Mouse (Mus musculus) ovary, postnatal 10 days (tissue): ENCODE measurements around the gene Tarbp1.
"Not testable (repeated sequence)": the region's sequence is repeated elsewhere in the genome, so short reads cannot be mapped to it uniquely, and the experiment has no call there.

Source experiments
- DNase-seq: peaks from one replicate; pipeline ENCODE4 v3.0.0; 2022; ENCODE audit warnings: low spot score

Gene Tarbp1

DNA sequence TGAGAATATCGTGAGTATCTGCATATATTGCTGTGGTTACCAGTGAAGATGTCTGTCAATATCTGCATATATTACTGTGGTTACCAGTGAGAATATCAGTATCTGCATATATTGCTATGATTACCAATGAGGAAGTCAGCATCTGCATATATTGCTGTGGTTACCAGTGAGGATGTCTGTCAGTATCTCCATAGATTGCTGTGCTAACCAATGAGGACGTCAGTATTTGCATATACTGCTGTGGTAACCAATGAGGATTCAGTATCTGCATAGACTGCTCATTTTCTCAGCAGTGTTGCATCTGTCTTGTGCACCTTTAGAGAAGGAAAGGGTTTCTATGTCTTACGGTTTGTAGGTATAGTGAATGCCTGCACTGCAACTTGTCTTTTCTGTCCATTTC is 54.0 kb downstream of the Tarbp1 start:
- DNase-seq: no peak

DNA sequence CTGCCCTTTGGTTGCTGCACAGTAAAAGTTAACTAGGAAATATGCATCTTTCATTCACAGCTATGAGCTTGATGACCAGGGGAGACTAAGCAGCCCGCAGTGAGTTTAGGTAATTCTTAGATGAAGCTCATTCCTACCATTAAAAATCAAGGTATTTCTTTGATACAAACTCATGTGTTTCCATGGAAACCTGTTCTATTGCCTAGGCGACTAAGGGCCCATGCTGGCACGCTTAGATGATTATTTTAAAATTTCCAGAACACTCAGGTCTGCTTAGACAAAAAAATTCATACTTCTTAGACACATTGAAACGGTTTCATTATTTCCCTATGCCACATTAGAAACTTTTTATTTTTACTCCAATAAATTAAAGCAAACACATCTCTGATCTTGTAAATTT is 69.8 kb downstream of the Tarbp1 start:
- DNase-seq: no peak

DNA sequence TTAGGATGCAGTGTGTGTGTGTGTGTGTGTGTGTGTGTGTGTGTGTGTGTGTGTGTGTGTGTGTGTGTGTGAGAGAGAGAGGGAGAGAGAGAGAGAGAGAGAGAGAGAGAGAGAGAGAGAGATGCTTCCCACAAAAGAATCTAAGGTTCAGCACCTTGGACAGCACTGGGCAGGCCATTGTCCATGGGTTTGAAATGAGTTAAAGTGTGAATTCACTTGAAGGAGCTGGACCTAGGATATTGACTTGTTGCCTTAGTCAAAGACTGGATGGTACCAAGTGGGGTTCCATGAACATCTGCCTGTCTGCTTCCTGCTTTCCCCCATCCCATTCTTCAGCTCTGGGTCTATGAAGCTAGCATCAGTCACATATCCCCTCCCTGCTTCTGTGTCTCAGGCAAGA is 70.3 kb downstream of the Tarbp1 start:
- not testable (repeated sequence) for DNase-seq

DNA sequence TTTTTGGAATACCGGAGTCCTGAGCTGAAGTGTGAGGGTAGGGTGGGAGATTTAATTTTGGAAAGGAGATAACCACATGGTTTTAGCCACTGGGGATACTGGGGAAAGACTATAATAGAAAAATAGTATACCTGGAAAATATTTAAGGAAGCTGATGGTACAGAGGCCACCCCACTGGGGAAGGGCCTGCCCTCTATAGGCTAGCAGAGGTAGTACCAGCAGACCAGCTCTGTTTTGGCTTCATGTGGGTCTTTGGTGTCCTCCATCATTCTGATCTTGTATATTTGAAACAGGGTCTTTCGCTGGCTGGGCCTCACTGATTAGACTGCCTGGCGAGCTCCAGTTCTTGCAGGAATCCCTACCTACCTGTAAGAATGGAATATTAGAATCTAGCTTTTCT is 76.5 kb downstream of the Tarbp1 start:
- no peak for DNase-seq

DNA sequence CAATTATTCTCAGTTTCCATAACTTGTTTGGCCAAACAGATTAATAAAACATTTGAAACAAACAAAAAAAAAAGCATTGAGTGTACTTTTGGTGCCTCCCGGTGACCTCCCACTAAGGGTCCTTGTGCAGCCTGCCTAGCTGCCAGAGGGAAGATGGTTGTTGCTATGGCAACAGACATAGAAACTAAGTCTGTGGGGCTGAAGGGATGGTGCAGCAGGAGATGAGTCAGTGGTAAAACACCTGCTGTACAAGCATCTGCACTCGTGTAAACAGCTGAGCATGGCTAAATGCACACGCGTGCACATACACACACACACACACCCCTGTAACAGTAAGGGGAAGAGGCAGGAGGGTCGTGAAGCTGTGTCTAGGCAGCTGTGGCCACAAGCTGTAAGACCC is 78.9 kb downstream of the Tarbp1 start:
- no peak for DNase-seq

DNA sequence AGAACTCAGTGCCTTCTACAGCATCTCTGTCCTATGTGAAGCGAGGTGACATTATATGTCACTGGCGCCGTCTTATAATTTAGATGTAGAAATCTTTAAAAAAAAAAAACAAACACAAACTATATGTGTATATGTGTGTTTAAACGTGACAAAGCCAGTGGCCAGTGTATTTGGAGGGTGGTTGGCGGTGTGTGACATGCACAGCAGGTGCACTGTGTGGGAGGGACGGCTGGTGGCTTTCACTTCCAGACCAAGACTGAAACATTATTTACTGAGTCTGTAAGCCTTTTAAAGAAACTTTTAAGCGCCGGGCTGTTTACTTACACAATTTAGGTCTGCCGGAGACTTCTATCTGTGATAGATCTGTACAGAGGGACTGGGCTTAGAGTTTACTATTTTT is 79.5 kb downstream of the Tarbp1 start:
- no peak for DNase-seq

DNA sequence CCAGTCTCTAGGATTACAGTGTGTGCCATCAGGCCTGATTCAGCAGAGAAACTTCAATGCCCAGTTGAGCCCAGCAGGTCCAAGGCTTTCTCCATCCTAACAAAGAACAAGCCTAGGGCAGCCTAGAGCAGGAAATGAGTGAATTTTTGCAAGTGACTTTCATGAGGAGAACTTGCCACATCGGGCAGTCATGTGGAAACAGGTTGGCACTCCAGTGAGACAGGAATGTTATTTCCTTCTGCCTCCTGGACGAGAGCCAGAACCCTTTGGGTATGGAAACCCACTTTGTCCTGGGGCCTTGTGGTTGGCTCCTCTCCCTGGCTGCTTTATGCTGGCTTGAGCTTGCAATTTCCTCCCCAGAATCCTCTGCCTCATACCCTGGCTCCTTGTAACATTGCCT is 83.3 kb downstream of the Tarbp1 start:
- DNase-seq: no peak

DNA sequence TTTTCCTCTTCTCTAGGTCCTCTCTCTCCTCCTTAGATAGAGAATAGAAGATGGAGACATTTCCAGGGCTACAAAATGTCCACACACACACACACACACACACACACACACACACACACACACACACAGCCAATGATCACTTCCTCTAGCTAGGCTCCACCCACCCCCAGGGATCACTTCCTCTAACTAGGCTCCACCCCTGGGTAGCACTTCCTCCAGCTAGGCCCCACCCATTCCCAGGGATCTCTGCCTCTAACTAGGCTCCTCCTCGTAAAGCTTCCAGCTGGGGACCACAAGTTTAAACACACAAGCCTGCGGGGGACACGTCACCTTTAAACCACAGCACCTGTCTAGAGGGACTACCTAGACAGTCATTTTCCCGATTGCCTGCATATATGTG is 87.3 kb downstream of the Tarbp1 start:
- no peak for DNase-seq

DNA sequence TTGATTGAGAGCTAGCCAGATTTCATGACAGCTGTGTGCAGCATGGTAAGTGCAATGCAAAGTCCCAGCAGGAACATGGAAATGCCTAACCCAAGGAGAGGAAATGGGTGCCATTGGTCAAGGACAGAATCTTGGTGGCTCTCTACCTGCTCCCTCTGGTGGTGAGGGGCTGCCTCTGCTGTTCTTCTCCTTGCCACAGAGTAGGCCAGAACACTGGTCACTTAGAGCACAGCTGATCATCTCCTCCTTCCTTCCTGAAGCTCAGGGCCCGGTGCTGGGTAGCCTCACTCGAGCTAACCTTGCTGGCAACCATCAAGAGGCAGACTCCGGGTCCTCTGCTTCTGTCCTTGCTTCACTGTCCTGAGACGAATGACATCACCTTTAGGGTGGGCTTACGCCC is 92.1 kb downstream of the Tarbp1 start:
- DNase-seq: no peak

DNA sequence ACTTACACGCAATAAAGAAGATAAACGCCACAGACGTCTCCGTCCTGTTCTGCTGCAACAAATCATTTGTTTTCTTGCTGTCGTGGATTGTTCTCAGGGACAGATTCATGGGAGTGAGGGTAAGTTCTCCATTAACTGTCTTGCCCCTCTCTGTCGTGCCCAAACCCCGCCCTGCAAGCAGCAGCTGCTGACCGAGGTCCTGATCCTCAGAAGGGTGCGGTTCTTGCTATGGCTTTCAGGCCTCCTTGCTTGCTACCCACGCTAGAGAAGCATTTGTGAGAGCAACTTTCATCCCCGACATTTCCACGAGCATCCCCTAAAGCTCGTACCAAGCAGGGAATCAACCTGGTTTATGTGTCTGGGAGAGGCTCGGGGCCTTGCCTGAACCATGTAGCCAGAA is 92.6 kb downstream of the Tarbp1 start:
- no peak for DNase-seq

DNA sequence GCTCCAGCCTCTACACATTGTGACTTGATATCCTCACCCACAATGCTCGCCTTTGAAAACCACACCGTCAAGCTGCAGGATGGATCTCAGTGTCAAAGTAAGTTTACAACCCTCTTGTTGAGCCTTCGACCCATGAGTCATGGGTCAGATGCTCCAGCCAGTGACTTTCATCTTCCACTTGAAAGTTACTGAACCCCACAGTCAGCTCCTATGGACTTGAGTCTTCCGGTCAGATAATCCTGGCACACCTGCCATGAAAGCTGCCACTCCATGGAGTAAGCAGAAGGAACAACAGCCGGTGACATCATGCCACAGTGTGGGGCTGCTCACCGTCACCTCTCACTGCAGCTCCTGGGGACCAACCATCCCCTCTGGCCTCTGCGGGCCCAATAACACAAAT is 93.6 kb downstream of the Tarbp1 start:
- DNase-seq: no peak

DNA sequence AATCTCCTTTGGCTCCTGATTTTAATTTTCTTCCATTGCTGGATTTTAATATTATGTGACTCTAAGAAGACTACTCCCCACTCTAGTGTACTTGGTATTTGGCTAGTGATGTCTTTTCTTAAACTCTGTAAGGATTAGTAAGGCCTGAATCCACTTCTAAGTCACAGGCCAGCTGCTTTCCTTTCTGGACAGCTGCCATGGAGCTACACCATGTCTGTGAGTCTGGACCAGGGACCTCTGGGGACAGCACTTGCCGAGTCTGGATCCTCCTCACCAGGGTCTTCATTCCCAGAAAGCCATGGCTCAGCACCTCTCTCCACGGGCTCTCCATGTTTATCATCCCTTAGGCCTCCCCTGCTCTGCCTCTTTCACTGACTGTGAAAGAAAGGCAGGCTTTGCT is 94.7 kb downstream of the Tarbp1 start:
- DNase-seq: no peak

DNA sequence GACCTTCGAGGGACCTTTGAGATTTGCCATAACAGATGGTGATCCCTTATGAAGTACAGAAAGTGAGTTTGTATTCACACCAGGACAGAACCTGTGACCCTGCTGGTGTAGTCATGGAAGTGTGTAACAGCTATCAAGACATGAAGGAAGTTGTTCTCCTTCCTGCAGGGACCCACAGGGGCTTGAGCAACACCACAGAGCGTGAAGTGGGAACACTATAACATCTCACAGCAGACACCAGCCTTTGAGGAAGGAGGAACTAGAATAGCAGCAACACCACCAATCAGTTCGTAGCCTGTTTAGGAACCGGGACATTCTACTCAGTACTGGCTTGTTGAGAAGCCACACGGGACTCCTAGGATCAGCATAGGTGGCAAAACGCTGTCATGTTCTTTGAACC is 95.3 kb downstream of the Tarbp1 start:
- DNase-seq: no peak
